Mouse (Mus musculus) CD4-positive, CD25-positive, alpha-beta regulatory T cell, adult 9 weeks (primary cell): ENCODE measurements around the gene Irf8. TPM values are rescaled to one million over a fixed set of nuclear protein-coding genes. Genes with fewer than 3 reads are reported as not detected.

ENCODE experiments used
- polyA plus RNA-seq: library from polyadenylated mRNA; unstranded; fragments of 100-300 nt; shearing (Covaris generic); gene quantifications from one replicate; pipeline ENCODE4 v1.2.1, GENCODE M21; 2017

The Irf8 gene
- polyA plus RNA-seq: 32.5 TPM

DNA sequence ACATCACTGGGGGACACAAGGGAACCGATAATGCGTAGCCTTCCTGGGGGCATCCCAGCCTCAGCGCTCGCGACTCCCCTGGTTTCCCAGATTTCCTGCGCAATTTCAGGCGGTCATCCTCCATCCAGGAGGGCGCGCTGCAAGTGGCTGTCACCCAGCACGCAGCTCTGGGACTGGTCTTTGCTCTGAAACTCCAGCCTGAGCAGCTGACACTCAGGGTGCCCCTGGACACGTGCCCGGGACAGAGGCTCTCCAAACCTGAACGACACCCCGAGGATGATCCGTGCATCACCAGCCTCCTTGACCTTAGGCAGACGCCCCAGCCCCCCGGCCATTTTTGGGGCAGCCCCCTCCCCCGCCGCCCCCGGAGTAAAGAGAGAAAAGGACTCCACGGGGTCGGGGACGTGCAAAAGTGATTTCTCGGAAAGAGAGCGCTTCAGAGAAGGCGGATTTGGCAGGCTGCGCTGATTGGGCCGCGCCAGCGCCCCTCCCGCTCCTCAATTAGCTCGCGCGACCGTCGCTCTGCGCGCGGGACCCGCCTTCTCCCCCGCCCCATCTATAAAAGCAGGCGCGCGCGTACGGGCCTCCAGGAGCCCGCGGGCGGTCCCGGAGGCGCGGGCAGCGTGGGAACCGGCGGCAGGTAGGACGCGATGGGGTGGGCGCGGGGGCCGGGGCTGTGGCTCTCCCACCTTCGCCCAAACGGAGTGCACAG is at the start of gene Irf8:
Irf8 (plus strand) TSS at position 589 of the 712 bp plus-strand sequence.

Other genes with a start within 250 kb of the Irf8 start
- 12.1 TPM for gene Gins2, start 147.1 kb upstream of the Irf8 start, polyA plus RNA-seq
- gene 1190005I06Rik, start 88.7 kb upstream of the Irf8 start, polyA plus RNA-seq: not detected
- gene Gm27021, start 68.3 kb upstream of the Irf8 start, polyA plus RNA-seq: not detected
- gene Cox4i1, start 68.1 kb upstream of the Irf8 start, polyA plus RNA-seq: 951 TPM
- 39.9 TPM for gene Emc8, start 67.8 kb upstream of the Irf8 start, polyA plus RNA-seq